Mouse (Mus musculus) MEL (cell line): Measurements from ENCODE around the gene Glrx2. TPM values are rescaled to one million over a fixed set of nuclear protein-coding genes. Genes with fewer than 3 reads are reported as not detected.

Experiments used
- DNase-seq: peaks from one replicate; pipeline ENCODE4 v3.0.0; 2011; ENCODE audit warnings: low read depth, low spot score
- H3K27ac ChIP-seq: 2 replicates; pipeline ENCODE4 v1.5.1; 2012; ENCODE audit warnings: low read depth, mild to moderate bottlenecking, control low read depth, low read length, moderate library complexity; ENCODE audit not compliant: control insufficient read depth
- H3K27me3 ChIP-seq, 2 experiments: fragments of 150-350 bp in 1 of 2; sonication (generic) in 1 of 2; 2 replicates each; pipeline ENCODE4 v1.6.1; 2012; ENCODE audit warnings: low read length in 2 of 2, mild to moderate bottlenecking in 2 of 2, improper control_type of control experiment in 1 of 2, moderate library complexity in 1 of 2; ENCODE audit not compliant: insufficient read depth in 2 of 2, control insufficient read depth in 1 of 2
- H3K36me3 ChIP-seq, 2 experiments: 2 replicates each; pipeline ENCODE4 v1.6.1; 2012 to 2014; ENCODE audit warnings: low read length in 2 of 2, improper control_type of control experiment in 1 of 2, inconsistent platforms in 1 of 2, mild to moderate bottlenecking in 1 of 2; ENCODE audit not compliant: insufficient read depth in 2 of 2, control insufficient read depth in 1 of 2
- H3K4me1 ChIP-seq, 2 experiments: fragments of 150-350 bp in 1 of 2; sonication (generic) in 1 of 2; 2 replicates each; pipeline ENCODE4 v1.6.1; 2012; ENCODE audit warnings: low read length in 2 of 2, improper control_type of control experiment in 1 of 2, mild to moderate bottlenecking in 1 of 2; ENCODE audit not compliant: insufficient read depth in 2 of 2, control insufficient read depth in 1 of 2
- H3K4me3 ChIP-seq, 2 experiments: fragments of 150-350 bp in 1 of 2; sonication (generic) in 1 of 2; 2 replicates each; pipeline ENCODE4 v1.5.1; 2012; ENCODE audit warnings: low read depth in 2 of 2, low read length in 2 of 2, mild to moderate bottlenecking in 2 of 2, moderate library complexity in 2 of 2, control low read depth in 1 of 2, improper control_type of control experiment in 1 of 2; ENCODE audit not compliant: control insufficient read depth in 1 of 2, insufficient read depth in 1 of 2
- H3K79me2 ChIP-seq: 2 replicates; pipeline ENCODE4 v1.6.1; 2012; ENCODE audit warnings: mild to moderate bottlenecking, low read length, moderate library complexity; ENCODE audit not compliant: control insufficient read depth, poor library complexity, insufficient read depth
- H3K9ac ChIP-seq: 2 replicates; pipeline ENCODE4 v1.6.1; 2012; ENCODE audit warnings: low read depth, mild to moderate bottlenecking, control low read depth, low read length, moderate library complexity; ENCODE audit not compliant: control insufficient read depth, poor library complexity, severe bottlenecking
- H3K9me3 ChIP-seq: fragments of 150-350 bp; sonication (generic); replicated peaks from 2 replicates; pipeline ENCODE4 v1.6.1; 2012; ENCODE audit warnings: mild to moderate bottlenecking, low read length, improper control_type of control experiment, moderate library complexity; ENCODE audit not compliant: insufficient read depth
- BHLHE40 ChIP-seq: IDR thresholded peaks from 2 replicates; pipeline ENCODE4 v1.6.1; 2012; ENCODE audit warnings: low read depth, mild to moderate bottlenecking, inconsistent platforms, low read length, improper control_type of control experiment, borderline replicate concordance
- CHD1 ChIP-seq: IDR thresholded peaks from 2 replicates; pipeline ENCODE4 v1.6.1; 2012; ENCODE audit warnings: low read depth, mild to moderate bottlenecking, inconsistent platforms, low read length, improper control_type of control experiment
- CHD2 ChIP-seq: IDR thresholded peaks from 2 replicates; pipeline ENCODE4 v1.6.1; 2011; ENCODE audit warnings: low read length, improper control_type of control experiment
- ELF1 ChIP-seq: IDR thresholded peaks from 2 replicates; pipeline ENCODE4 v1.6.1; 2014; ENCODE audit warnings: low read depth, mild to moderate bottlenecking, inconsistent platforms, low read length, improper control_type of control experiment, moderate library complexity
- EP300 ChIP-seq, 2 experiments: IDR thresholded peaks; 2 replicates each; pipeline ENCODE4 v1.6.1; 2011; ENCODE audit warnings: improper control_type of control experiment in 2 of 2, low read length in 2 of 2, low read depth in 1 of 2, mild to moderate bottlenecking in 1 of 2
- ETS1 ChIP-seq: IDR thresholded peaks from 2 replicates; pipeline ENCODE4 v1.6.1; 2012; ENCODE audit warnings: low read depth, mild to moderate bottlenecking, inconsistent platforms, low read length, improper control_type of control experiment, moderate library complexity
- GABPA ChIP-seq: IDR thresholded peaks from 2 replicates; pipeline ENCODE4 v1.6.1; 2012; ENCODE audit warnings: low read depth, mild to moderate bottlenecking, inconsistent platforms, low read length, improper control_type of control experiment, moderate library complexity
- GATA1 ChIP-seq: IDR thresholded peaks from 2 replicates; pipeline ENCODE4 v1.6.1; 2011; ENCODE audit warnings: low read depth, low read length, improper control_type of control experiment
- JUND ChIP-seq: IDR thresholded peaks from 2 replicates; pipeline ENCODE4 v1.6.1; 2011; ENCODE audit warnings: low read depth, mild to moderate bottlenecking, improper control_type of control experiment, low read length
- KAT2A ChIP-seq: conservative IDR thresholded peaks from 2 replicates; pipeline ENCODE4 v1.6.1; 2012; ENCODE audit warnings: low read depth, low read length, improper control_type of control experiment, inconsistent platforms
- MAX ChIP-seq: IDR thresholded peaks from 2 replicates; pipeline ENCODE4 v1.6.1; 2011; ENCODE audit warnings: low read length, improper control_type of control experiment
- MAZ ChIP-seq: IDR thresholded peaks from 2 replicates; pipeline ENCODE4 v1.6.1; 2012; ENCODE audit warnings: low read depth, mild to moderate bottlenecking, inconsistent platforms, low read length, improper control_type of control experiment
- MEF2A ChIP-seq: IDR thresholded peaks from 2 replicates; pipeline ENCODE4 v1.6.1; 2014; ENCODE audit warnings: low read depth, mild to moderate bottlenecking, inconsistent platforms, low read length, improper control_type of control experiment; ENCODE audit not compliant: poor library complexity, insufficient replicate concordance, severe bottlenecking; ENCODE audit errors: extremely low read depth
- MXI1 ChIP-seq: IDR thresholded peaks from 2 replicates; pipeline ENCODE4 v1.6.1; 2011; ENCODE audit warnings: mild to moderate bottlenecking, low read depth, low read length, improper control_type of control experiment
- MYB ChIP-seq: IDR thresholded peaks from 2 replicates; pipeline ENCODE4 v1.6.1; 2011; ENCODE audit warnings: mild to moderate bottlenecking, low read depth, low read length, improper control_type of control experiment
- MYC ChIP-seq: IDR thresholded peaks from 2 replicates; pipeline ENCODE4 v1.6.1; 2011; ENCODE audit warnings: low read depth, mild to moderate bottlenecking, low read length, improper control_type of control experiment, moderate library complexity
- NELFE ChIP-seq: IDR thresholded peaks from 2 replicates; pipeline ENCODE4 v1.6.1; 2011; ENCODE audit warnings: low read depth, low read length, improper control_type of control experiment
- POLR2A ChIP-seq, 2 experiments: IDR thresholded peaks; 2 replicates each; pipeline ENCODE4 v1.6.1; 2011 to 2012; ENCODE audit warnings: low read length in 2 of 2, mild to moderate bottlenecking in 2 of 2, control low read depth in 1 of 2, improper control_type of control experiment in 1 of 2, low read depth in 1 of 2, moderate library complexity in 1 of 2; ENCODE audit not compliant: control insufficient read depth in 1 of 2, insufficient read depth in 1 of 2, poor library complexity in 1 of 2
- POLR2AphosphoS2 ChIP-seq: IDR thresholded peaks from 2 replicates; pipeline ENCODE4 v1.6.1; 2011; ENCODE audit warnings: low read length, improper control_type of control experiment
- RAD21 ChIP-seq: IDR thresholded peaks from 2 replicates; pipeline ENCODE4 v1.6.1; 2011; ENCODE audit warnings: mild to moderate bottlenecking, low read depth, low read length, improper control_type of control experiment
- RCOR1 ChIP-seq: IDR thresholded peaks from 2 replicates; pipeline ENCODE4 v1.6.1; 2012; ENCODE audit warnings: low read depth, mild to moderate bottlenecking, inconsistent platforms, low read length, improper control_type of control experiment
- SIN3A ChIP-seq: IDR thresholded peaks from 2 replicates; pipeline ENCODE4 v1.6.1; 2012; ENCODE audit warnings: low read length, improper control_type of control experiment, inconsistent platforms
- TAL1 ChIP-seq: IDR thresholded peaks from 2 replicates; pipeline ENCODE4 v1.6.1; 2012; ENCODE audit warnings: mild to moderate bottlenecking, inconsistent platforms, low read length, moderate library complexity, mixed read lengths
- TBP ChIP-seq: IDR thresholded peaks from 2 replicates; pipeline ENCODE4 v1.8.0; 2011; ENCODE audit warnings: low read depth, low read length, improper control_type of control experiment
- TCF12 ChIP-seq: IDR thresholded peaks from 2 replicates; pipeline ENCODE4 v1.6.1; 2014; ENCODE audit warnings: low read depth, mild to moderate bottlenecking, inconsistent platforms, low read length, improper control_type of control experiment, moderate library complexity
- UBTF ChIP-seq: IDR thresholded peaks from 2 replicates; pipeline ENCODE4 v1.6.1; 2012; ENCODE audit warnings: low read depth, mild to moderate bottlenecking, inconsistent platforms, low read length, improper control_type of control experiment, moderate library complexity, borderline replicate concordance; ENCODE audit not compliant: insufficient read depth
- USF2 ChIP-seq, 2 experiments: IDR thresholded peaks; 2 replicates each; pipeline ENCODE4 v1.6.1; 2011 to 2012; ENCODE audit warnings: improper control_type of control experiment in 2 of 2, low read length in 2 of 2, borderline replicate concordance in 1 of 2, inconsistent platforms in 1 of 2, low read depth in 1 of 2, mild to moderate bottlenecking in 1 of 2; ENCODE audit not compliant: insufficient read depth in 1 of 2
- ZC3H11A ChIP-seq: IDR thresholded peaks from 2 replicates; pipeline ENCODE4 v1.6.1; 2012; ENCODE audit warnings: low read depth, mild to moderate bottlenecking, inconsistent platforms, low read length, improper control_type of control experiment
- ZKSCAN1 ChIP-seq: IDR thresholded peaks from 2 replicates; pipeline ENCODE4 v1.6.1; 2012; ENCODE audit warnings: low read depth, mild to moderate bottlenecking, inconsistent platforms, low read length, improper control_type of control experiment, moderate library complexity
- ZMIZ1 ChIP-seq: IDR thresholded peaks from 2 replicates; pipeline ENCODE4 v1.6.1; 2012; ENCODE audit warnings: low read depth, mild to moderate bottlenecking, inconsistent platforms, low read length, improper control_type of control experiment, moderate library complexity
- polyA plus RNA-seq, 2 experiments: library from polyadenylated mRNA; stranded (reverse) in 1 of 2; unstranded in 1 of 2; fragments of >175 nt in 1 of 2; fragments of >200 nt in 1 of 2; gene quantifications; 2 replicates each; pipeline versions ENCODE4 v1.2.1 to v1.2.4; 2012; ENCODE audit warnings: low replicate concordance in 2 of 2, low read depth in 1 of 2; ENCODE audit not compliant: insufficient read length in 2 of 2, insufficient read depth in 1 of 2, missing spikeins in 1 of 2
- total RNA-seq: library from RNA; depleted of rRNA; stranded (reverse); fragments of 300-350 nt; gene quantifications from 2 replicates; pipeline ENCODE4 v1.2.3, GENCODE M21; 2012

The Glrx2 gene
- total and polyA plus RNA-seq, 3 experiments, result 25.3 to 61.6 TPM; not detected in 1

DNA sequence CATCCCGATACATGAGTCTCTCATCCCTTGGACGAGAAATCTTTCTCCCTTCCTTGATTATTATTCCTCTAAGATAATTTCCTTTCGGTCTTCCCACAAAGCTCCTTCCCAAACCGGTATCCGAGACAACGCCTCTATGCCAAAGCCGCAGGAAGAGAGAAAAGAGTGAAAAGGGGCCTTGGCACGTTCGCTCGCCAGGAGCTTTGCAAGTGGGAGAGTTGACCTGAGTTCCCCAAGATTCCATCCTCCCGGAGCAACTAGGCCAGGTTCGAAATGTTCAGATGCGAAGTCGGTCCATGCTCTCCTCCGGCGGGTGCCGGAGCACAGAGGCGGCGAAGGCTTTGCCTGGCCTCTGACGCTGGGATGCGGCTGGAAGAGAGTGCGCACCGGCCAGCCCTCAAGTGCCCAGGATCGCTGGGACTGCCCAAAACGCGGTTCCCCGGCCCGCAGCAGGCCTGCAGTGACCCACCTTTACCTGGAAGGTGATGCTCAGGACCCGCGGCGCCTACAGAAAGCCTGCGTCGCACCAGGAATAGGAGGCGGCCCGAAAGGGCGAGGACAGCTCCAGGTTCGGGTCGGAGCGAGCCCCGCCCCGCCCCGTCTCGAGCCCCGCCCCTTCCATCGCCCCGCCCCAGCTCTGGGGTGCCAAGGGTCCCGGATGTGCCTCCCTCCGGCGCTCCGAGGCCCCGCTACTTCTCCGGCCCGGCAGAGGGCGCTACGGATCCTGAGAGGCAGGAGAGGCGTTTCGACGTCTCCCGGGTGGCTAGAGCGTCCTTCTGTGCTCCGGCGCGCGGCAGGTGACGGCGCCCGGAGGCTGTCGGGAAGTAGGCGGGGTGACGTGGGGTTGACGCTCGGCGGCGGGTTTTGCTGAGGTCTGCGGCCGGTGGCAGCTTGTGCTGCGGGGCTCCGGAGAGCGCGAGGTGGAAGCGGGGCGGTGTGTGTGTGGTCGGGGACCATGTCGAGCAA is 60.6 kb downstream of the Glrx2 start, which contains the start of the genes Trove2 and Uchl5 (continued):
- TF ChIP-seq GATA1, result no peak
- TF ChIP-seq KAT2A, result peak; percentile 85; the same call in 1 of the 2 replicates
- peak; percentile 67; the same call in 1 of the 2 replicates for TF ChIP-seq MEF2A
- no peak; the same call in 1 of the 2 replicates for TF ChIP-seq MAX
- peak; percentile 29; the same call in 1 of the 2 replicates for TF ChIP-seq MYB
- peak; percentile 90 for TF ChIP-seq SIN3A
- no peak for TF ChIP-seq JUND
- peak; percentile 83 for TF ChIP-seq TCF12

DNA sequence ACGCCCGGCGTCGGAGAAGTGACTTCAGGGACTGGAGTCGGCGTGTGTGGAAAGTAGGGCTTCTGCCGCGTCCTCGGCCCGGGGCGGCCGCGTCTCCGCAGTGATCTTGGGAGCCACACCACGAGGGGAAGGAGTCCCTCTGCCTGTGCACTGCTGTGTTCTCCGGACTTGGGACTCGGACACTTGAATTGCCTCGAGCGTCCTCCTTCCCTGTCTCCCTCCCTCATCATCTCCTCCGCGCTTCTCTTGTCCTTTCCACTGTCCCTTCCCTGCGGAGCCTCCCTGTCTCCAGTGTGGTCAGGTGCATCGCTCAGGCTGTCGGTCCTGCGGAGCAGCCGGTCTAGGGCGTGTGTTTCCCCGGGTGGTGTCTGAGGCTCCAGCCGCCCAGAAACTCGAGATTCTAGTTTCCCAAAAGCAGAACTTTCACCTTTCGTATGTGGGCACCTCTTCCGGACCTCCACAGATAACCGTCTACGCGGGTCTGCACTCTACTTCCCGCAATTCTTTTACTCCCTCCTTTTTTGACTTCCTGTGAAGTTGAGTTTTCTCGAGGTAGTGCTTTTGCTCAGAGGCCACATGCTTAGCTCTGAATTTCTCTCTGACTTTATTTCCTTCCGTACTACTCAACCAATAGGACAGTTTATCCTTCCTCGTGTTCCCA is 61.5 kb downstream of the Glrx2 start:
- H3K4me1 ChIP-seq, result peaks cover 0 to 8% of the 10 kb centered on the region in 2 experiments; a peak in 2 of 4 replicates
- peak overlapping the region; percentile 71 to 72 for H3K4me3 ChIP-seq
- no peaks in the 10 kb centered on the region for H3K27me3 ChIP-seq
- peak; percentile 80 for DNase-seq
- H3K36me3 ChIP-seq, result peaks cover 9 to 35% of the 10 kb centered on the region in 2 experiments
- H3K79me2 ChIP-seq, result peaks cover 34% of the 10 kb centered on the region
- H3K9me3 ChIP-seq, result no peaks in the 10 kb centered on the region
- peak overlapping the region; percentile 92 for H3K9ac ChIP-seq
- H3K27ac ChIP-seq, result peak overlapping the region; percentile 85
- TF ChIP-seq MYB, result 0 out of 2 replicates have a peak, but pooled peaks have one; percentile 28
- 0 out of 2 replicates have a peak, but pooled peaks have one; percentile 27 for TF ChIP-seq RCOR1
- peak; percentile 93; the same call in 1 of the 2 replicates for TF ChIP-seq CHD1
- peak; percentile 93 for TF ChIP-seq MAX
- no peak for TF ChIP-seq ZC3H11A
- TF ChIP-seq NELFE, result peak; percentile 22; the same call in 1 of the 2 replicates
- TF ChIP-seq GABPA, result no peak
- peak; percentile 2; the same call in 1 of the 2 replicates for TF ChIP-seq POLR2AphosphoS2
- 0 out of 2 replicates have a peak, but pooled peaks have one; percentile 50 for TF ChIP-seq ETS1
- peak; percentile 67 for TF ChIP-seq ELF1
- TF ChIP-seq ZMIZ1, result no peak
- no peak for TF ChIP-seq BHLHE40
- peak; percentile 64 for TF ChIP-seq MXI1
- peak; percentile 76 for TF ChIP-seq GATA1
- TF ChIP-seq POLR2A (IDR thresholded peaks at IDR 0.05; ENCODE audit: control insufficient read depth in 1 of 2, insufficient read depth in 1 of 2, low read depth in 1 of 2, low read length in 2 of 2, poor library complexity in 1 of 2), result peak in 1 of 2 experiments; percentile 58; a peak in 3 of 4 replicates
- no peak for TF ChIP-seq MAZ
- no peak for TF ChIP-seq USF2 (IDR thresholded peaks at IDR 0.05; ENCODE audit: borderline replicate concordance in 1 of 2, insufficient read depth in 1 of 2, low read depth in 1 of 2, low read length in 2 of 2)
- peak; percentile 36 for TF ChIP-seq TCF12
- no peak for TF ChIP-seq KAT2A
- TF ChIP-seq UBTF, result no peak
- TF ChIP-seq ZKSCAN1, result no peak
- peak; percentile 77 for TF ChIP-seq MYC
- no peak for TF ChIP-seq CHD2
- peak; percentile 25 to 54; a peak in 3 of 4 replicates for TF ChIP-seq EP300 (IDR thresholded peaks at IDR 0.05; ENCODE audit: low read depth in 1 of 2, low read length in 2 of 2)
- TF ChIP-seq TBP, result peak; percentile 71; the same call in 1 of the 2 replicates
- no peak for TF ChIP-seq TAL1
- no peak for TF ChIP-seq RAD21
